Mouse (Mus musculus): ENCODE data around the gene Ninj1.

DNA sequence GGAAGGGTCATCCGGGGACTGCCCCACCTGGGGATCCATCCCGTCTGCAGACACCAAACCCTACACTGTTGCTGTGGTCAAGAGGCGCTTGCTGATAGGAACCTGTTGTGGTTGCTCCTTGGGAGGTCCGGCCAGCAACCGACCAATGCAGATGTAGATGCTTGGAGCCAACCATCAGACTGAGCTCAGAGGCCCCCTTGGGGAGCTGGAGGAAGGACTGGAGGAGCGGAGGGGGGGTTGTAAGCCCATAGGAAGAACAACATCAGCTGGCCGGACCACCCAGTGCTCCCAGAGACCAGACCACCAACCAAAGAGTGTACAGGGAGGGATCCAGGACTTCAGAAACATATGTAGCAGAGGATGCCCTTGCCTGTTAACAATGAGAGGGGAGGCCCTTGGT lies 22.0 kb downstream of the Ninj1 start:
- TF ChIP-seq MAX (IDR thresholded peaks at IDR 0.05; ENCODE audit: low read depth) (no peak), MYOG (IDR thresholded peaks at IDR 0.05; ENCODE audit: control insufficient read depth in 1 of 3, insufficient read depth in 1 of 3, insufficient read length in 2 of 3, low read depth in 2 of 3) (no peak), POLR2A (IDR thresholded peaks at IDR 0.05; ENCODE audit: insufficient read length, low read depth) (no peak)
